Mouse (Mus musculus): ENCODE measurements around the gene Kcnh3.
"Not testable (repeated sequence)": the region's sequence is repeated elsewhere in the genome, so short reads cannot be mapped to it uniquely, and the experiment has no call there.

Gene Kcnh3

DNA sequence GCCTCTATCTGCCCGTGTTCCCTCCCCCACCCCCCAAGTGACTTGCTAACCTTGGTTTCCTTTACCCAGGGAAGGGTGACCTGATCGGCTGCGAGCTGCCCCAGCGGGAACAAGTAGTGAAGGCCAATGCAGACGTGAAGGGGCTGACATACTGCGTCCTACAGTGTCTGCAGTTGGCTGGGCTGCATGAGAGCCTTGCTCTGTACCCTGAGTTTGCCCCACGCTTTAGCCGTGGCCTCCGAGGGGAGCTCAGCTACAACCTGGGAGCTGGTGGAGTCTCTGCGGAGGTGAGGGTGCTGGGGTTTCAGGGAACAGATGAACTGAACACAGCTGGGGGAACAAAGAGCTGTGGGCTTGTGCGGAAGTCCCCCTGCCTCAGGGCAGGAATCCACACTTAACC, 13.3 kb downstream of the Kcnh3 start:
- DNase-seq (ENCODE audit: low spot score in 2 of 2): no peak

DNA sequence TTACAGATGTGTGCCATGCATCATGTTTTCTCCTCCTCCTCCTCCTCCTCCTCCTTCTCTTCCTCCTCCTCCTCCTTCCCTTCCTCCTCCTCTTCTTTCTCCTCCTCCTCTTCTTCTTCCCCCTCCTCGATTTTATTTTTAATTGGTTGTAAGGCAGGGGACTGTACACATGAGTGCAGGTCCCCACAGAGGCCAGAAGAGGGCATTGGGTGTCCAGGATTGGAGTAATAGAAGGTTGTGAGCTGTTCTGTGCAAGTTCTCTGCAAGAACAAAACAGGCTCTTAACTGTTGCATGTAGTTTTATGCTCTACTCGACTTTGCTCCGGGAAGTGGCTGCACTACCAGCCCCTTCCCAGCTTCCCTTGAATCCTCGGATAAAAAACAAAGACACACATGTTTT, 15.5 kb downstream of the Kcnh3 start:
- DNase-seq (ENCODE audit: low spot score in 2 of 2): no peak

DNA sequence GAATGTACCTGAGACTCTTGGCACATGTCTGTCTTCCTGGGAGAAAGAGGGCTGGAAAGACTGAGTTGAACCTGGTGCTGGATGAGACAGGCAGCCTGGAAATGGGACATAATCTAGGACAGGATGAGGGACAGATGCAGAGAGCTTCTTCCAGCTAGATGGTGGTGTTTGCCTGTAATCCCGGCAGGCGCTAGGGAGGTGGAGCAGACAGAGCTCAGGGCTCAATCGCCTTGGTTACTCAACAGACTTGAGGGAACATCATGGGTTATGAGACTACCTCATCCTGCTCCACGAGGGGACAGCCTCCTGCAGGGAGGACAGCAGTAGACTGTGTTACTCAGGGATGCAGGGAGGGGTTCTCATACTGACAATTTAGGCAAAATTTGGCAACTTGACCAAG, 16.6 kb downstream of the Kcnh3 start:
- peak in 1 of 2 experiments; percentile 26 for DNase-seq (ENCODE audit: low spot score in 2 of 2)

DNA sequence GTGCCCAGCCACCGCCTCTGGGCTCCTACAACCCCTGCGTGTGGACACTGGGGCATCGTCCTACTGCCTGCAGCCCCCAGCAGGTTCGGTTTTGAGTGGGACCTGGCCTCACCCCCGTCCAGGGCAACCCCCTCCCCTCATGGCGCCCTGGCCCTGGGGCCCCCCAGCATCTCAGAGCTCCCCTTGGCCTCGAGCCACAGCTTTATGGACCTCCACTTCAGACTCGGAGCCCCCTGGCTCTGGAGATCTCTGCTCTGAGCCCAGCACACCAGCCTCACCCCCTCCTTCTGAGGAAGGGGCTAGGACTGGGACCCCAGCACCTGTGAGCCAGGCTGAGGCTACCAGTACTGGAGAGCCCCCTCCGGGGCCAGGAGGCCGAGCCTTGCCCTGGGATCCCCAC, 17.4 kb downstream of the Kcnh3 start:
- no peak for DNase-seq (ENCODE audit: low spot score in 2 of 2)

DNA sequence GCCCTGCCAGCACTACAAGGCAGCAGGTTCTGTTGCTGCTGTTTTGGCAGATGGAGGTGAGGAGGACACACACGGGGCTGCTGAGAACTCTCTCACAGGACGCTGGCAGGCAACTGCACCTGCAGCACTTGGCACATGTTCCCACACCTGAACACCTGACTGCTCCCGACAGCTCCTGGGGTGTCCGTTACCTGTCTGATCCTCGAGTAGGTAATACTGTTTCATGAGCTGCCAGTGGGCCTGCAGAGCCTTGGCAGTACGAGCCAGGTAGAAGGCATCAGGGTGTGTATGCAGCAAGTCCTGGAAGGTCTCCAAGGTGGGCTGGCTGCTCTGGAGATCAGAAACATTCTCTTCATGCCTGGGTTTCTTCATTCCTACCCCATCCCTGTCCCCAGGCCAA, 22.1 kb downstream of the Kcnh3 start:
- not testable (repeated sequence) for DNase-seq (ENCODE audit: low spot score in 2 of 2)

DNA sequence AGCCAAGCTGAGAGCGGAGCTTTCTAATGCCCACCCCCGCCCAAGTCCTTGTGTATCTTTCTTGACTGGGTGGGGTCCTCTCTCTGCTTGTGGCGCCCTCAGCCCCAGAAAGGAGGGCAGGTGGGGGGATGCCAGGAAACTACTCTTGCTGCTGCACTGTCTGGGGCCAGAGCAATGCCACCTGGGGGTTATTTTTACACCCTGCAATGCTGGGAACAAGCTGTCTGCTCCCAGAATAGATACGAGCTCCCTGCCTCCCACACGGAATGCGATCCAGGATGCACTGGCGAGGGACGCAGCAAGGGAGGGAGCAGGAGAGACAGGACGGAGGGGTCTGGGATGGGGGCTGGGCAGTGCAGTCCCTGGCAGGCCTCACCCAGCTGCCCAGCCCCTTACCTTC, 24.3 kb downstream of the Kcnh3 start:
- DNase-seq (ENCODE audit: low spot score in 2 of 2): peak; percentile 82

DNA sequence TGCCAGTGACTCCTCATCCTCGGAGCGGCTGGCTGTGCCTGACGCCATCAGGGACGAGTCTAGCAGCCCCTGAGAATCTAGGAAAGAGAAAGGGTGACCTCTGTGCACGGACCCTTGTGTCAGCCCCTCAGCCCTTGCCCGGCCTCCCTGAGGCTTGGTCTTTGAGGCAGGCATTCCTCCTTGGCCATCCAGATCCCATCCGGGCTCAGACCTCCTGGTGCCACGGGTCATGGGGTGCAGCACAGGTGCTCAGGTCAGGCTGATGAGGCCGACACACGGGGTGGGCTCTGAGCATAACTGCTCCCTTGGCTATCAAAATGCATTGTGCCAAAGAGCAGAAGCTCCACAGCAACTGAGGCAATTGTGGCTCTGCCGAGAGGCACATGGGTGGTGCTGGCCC, 25.3 kb downstream of the Kcnh3 start:
- DNase-seq (ENCODE audit: low spot score in 2 of 2): no peak

DNA sequence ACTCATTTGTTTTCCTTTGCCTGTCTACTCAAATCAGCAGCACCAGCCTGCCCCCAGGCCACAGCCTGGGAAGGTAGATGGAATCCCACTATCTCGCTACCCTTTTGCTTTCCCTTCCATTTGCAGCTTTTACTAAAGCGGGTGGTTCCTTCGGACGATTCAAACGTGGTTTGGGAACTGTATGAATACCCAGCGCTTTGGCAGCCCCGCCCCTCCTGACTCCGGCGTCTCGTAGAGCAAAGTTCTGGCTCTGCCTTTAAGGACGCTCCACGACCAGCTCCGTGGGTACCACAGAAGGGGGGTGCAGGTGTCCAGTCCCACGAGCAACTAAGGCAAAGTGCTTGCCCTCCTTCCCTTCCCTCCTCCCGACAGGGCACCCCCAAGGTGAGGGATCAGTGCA, 26.4 kb downstream of the Kcnh3 start:
- DNase-seq (ENCODE audit: low spot score in 2 of 2): not testable (repeated sequence)

DNA sequence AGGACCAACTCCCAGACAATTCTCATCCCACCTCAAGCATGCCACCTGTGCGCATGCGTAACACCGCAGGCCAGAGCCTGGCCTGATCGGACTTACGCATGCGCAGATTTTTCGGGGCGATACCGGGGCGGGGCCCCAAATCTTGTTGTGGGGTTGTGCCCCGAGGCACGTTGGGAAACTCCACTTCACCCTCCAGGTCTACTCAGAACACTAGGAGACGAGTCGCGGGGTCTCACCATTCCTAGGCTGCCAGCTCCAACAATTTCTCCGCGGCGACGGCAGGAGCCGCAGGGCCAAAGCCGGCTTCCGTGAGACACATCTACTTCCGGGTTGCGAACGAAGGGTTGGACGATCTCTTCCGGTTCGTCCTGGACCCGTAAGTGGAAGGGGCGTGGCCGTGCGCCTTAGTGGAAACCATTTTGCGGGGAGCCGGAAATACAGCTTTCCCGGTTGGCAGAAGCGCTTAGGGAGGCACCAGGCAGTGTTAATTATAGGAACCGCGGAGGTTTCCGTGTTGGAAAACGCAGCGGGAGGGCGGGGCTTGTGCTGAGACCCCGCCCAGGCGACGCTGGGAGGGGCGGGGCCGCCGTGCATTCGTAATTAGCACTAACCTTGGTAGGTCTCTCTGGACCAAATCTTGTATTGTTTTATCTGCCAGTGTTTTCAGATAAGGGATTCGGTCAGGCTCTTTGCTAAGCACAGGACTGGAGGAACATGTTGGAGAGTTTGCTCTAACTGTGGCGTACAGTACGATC, 27.1 kb downstream of the Kcnh3 start, which contains the start of gene Mcrs1:
Mcrs1 (minus strand) TSS at position 336 of the 755 bp plus-strand sequence.
- DNase-seq (ENCODE audit: low spot score in 2 of 2): peak; percentile 97 to 98

DNA sequence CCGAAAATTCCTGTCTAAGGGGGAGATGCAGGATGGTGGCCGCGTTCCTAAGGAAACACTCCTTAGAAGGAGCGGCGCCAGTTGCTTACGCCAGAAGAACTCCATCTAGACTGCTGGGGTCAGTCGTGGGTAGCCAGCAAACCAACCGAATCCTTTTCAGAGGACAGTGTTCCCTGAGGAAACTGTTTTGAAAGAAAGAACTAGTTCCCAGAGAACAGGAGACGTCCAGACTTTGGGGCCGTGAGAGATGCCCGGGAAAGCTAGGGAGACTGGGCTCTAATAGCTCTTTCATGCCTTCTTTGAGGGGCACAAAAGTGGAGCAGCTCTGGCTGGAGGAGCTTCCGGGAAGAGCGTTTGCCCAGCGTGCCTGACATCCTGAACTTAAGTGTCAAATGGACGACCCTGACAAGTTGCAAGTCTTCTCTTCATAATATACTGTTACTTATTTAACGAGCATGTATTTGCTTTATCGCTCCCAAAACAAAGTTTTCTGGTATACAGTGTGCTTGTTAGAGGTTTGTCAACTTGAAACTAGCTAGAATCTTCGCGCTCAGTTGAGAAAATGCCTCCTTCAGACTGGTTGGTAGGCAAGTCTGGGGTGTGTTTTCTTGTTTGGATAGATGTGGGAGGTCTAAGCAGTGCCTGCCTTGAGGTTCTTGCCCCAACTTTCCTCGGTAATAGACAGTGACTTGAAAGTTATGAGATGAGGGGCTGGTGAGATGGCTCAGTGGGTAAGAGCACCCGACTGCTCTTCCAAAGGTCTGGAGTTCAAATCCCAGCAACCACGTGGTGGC, 27.9 kb downstream of the Kcnh3 start:
- no peak for DNase-seq (ENCODE audit: low spot score in 2 of 2)

DNA sequence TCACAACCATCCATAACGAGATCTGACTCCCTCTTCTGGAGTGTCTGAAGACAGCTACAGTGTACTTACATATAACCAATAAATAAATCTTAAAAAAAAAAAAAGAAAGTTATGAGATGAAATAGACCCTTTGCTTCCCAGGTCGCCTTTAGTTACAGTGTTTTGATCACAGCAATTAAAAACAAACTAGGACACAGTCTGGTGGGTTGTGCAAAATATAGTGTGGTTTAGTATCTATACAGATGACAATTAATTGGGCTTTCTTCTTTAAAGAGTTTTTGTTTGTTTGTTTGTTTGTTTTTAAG, 28.5 kb downstream of the Kcnh3 start:
- DNase-seq (ENCODE audit: low spot score in 2 of 2): not testable (repeated sequence)

DNA sequence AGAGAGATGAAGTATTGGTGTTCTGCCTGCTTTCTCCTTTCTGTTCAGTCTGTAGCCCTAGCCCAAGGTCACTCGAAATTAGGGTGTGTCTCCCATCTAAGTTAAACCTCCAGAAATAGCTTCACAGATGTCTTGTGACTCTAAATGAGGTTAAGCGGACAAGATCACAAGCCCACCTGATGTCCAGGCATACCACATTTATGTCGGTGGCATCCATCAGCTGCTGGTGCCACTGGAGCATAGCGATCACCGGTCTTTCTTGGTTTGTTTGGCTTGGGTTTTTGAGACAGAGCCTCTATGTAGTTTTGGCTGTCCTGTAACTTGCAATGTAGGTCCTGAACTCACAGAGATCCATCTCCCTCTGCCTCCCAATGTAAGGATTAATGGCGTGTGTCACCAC, 29.1 kb downstream of the Kcnh3 start:
- DNase-seq (ENCODE audit: low spot score in 2 of 2): no peak

DNA sequence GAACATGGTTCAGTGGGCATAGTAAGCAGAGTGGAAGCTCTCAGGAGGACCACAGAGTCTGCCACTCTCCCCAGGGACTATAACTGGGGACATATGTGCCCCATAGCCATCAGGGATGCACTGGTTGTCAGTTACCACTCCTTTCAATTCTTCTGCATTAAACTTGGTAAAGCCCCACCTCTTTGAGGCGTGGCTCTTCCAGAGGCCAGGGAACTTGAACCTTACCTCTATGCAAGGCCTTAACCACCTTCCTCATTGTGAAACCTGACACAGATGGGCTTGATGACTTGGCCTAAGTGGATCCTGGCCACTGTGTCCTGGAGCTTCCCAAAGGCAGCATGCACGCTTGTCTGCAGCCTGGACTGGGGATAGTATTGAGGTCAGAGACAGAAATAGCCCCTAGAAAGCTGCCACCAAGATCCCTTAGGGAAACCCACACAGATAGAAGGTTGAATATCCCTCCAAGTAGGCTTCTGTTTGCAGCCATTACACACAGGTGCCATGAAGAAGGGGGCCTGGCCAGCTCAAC, 29.9 kb downstream of the Kcnh3 start:
- no peak for DNase-seq (ENCODE audit: low spot score in 2 of 2)

DNA sequence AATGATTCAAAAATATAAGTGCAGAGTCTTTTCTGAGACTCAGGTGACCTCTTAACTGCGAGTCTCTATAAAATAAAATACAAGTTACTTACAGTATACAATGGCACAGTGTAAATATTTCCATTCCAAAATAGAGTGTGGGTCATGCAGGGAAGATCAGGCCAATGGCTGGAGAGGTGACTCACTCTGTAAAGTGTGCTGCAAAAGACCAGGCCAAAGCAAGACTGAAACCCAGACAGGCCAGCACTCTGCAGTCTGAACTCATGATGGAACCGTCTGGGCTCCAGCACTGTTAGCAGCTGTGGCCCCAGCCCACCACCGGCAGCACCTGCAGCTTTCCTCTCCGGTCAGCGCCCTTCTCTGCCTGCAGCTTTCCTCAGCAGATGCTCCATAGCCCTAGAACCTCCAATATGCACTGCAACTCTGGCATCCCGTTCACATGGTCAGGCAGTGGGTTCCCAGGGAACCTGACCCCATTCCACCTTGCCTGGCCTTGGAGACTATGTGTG, 30.6 kb downstream of the Kcnh3 start:
- DNase-seq (ENCODE audit: low spot score in 2 of 2): no peak

DNA sequence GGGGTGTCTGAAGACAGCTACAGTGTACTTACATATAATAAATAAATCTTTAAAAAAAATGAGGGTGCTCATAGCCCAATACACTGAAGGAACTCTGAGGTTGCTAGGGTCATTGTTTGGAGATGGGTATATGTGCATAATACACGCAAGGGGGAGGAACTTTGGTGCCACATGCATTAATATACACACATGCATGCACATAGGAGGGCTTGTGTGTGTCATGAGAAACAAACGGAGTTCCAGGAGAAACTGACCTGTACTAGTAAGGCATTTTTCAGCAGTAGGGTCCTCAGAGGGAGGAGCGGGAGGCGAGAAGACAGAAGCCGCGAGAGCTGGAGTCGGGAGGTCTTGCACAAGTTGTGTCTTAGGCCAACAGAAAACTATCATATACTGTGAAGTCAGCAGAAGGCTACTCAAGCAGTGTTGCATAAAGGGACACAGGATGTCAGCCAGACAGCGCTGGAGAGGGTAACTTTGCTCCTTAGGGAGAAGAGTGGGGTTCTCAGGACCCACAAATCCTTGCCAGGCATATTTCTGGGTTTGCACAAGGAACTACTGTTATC, 34.6 kb downstream of the Kcnh3 start:
- DNase-seq (ENCODE audit: low spot score in 2 of 2): no peak

DNA sequence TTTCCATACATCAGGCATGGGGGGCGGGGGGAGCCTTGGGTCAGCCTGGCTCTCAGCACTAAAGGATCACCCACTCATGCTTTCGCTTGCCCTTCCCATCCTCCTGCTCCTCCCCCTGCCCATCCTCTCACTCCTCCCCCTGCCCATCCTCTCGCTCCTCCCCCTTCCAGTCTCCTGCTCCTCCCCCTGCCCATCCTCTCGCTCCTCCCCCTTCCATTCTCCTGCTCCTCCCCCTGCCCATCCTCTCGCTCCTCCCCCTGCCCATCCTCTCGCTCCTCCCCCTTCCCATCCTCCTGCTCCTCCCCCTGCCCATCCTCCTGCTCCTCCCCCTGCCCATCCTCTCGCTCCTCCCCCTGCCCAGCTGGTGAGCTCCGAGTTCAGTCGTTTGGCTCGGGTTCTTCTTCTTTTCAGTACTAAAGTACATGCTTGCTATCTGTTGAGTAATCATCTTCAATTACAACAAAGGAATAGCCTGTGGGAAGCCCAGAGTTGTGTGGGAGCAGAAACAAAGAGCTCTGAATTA, 35.1 kb downstream of the Kcnh3 start:
- peak; percentile 42 to 56 for DNase-seq (ENCODE audit: low spot score in 2 of 2)

DNA sequence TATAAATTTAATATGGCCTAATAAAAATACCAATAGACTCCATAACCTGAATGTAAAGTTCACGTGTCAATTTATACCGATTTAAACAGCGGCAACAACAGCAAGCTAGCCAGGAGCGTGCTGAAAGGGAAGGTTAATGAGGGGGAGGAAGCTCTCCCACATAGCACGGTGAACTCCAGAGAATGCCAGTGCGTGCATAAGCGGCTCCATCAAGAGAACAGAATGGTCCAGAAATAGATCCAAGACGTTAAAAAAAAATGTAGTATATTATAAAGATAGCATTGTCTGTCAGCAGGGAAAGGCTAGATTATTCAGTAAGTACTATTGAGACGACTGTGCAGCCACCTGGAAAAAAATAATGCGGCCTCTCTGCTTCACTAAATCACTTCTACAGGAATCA, 38.0 kb downstream of the Kcnh3 start:
- no peak for DNase-seq (ENCODE audit: low spot score in 2 of 2)

DNA sequence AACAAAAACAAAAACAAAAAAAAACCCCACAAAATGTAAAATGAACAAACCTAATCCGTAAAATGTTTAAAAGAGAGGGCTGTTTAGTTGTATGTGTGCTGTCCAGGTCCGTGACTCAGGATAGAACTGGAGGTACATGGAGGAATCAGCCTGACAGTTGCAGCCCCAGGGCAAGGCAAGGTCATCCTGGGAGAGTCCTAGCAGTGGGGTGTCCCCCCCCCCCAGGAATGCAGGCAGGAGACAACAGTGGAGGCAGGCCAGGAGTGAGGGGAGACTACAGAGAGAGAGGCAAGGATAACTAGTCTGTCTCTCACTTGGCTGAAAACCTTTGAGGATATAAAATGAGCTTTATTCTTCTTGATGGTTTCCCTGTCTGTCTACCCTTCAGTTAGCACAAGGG, 39.7 kb downstream of the Kcnh3 start:
- no peak for DNase-seq (ENCODE audit: low spot score in 2 of 2)

DNA sequence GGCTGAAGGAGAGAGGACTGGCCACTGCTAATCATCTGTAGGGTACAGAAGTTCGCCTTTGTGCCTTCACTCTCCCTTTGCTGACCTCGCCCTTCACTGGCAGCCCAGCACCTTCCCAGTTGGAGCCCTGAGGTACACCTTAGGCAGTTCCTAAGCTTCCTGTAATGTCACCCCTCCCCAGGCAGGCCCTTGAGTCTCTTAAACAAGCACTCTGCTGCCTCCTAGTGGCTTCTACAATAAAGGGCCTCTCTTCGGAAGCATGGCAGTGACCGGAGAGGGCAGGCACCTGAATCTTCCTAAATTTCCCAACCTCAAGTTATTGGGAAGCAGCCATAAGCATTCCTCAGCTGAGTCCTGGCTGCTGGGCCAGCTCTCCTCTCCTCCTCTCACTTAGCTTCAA, 41.0 kb downstream of the Kcnh3 start:
- peak; percentile 74 to 84 for DNase-seq (ENCODE audit: low spot score in 2 of 2)

DNA sequence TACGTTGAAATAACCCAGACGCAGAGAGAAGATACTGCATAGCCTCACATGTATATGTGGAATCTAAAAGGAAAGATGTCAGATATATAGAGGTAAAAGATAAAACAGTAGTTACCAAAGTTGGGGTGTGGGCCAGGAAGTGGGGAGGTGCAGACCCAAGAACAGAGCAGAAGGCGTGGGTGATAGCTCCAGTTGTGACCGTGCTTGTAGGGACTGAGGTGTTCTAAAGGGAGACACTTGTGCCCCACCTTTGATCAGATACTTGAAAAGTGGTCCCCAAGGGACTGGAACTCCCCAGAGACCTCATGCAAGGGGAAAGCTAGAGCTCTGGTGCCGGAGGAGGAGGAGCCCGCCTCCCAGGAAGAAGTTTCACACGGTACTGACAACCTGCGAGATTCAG, 51.4 kb downstream of the Kcnh3 start:
- no peak for DNase-seq (ENCODE audit: low spot score in 2 of 2)

DNA sequence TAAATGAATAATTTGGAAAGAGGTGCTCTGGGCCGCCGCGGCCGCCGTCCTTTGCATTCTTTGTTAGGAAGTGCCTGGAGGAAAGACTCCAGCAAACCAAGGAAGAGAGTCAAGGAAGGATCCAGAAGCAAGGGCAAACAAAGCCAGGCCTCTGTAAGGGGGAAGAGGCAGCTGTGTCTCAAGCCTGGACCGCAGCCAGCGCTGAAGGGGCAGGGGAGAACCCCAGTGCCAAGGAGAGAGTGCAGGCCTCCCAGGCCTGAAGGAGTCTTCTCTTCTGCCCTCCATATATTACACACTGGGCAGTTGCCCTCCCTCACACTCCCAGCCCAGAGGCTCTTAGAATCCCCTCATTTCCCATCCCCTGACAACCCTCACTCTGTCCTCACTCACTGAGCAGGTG, 53.6 kb downstream of the Kcnh3 start:
- no peak for DNase-seq (ENCODE audit: low spot score in 2 of 2)

DNA sequence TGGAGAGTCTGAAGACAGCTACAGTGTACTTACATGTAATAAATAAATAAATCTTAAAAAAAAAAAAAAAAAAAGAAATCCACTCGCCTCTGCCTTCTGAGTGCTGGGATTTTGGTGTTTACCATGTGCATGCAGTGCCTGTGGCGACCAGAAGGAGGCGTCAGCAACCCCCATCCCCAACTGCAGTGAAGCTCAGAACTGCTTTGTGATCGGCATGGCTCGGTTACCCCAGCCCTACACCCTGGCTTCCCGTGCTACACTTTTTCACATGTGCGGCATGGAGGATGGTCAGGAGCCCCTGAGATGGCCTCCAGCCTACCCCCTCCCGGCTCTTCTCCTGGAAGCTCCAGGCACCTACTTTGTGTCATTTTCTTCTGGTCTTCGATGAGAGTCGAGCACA, 58.8 kb downstream of the Kcnh3 start:
- no peak for DNase-seq (ENCODE audit: low spot score in 2 of 2)

Data from right cerebral cortex, adult 2 months (tissue).